Mouse (Mus musculus): ENCODE results near the gene Golm1.

DNA sequence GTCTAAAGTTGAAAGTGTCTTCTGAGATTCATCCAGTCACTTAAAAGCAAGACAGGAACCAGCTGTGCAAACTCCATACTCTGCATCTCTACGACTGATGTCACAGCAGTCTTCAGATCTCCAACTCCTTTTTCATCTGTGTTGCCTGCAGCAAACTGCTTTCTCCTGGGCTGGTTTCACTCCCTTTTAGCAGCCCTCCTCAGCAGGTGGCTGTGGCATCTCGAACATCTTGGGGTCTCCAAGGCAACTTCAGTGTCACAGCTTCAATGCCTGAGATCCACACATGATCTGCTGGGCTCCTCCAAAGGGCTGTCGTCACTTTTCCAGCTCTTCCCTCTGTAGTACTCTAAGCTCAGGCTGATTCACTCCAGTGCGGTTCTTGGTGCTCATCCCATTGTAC is 84.9 kb downstream of the Golm1 start:
- TF ChIP-seq CTCF (IDR thresholded peaks at IDR 0.05; ENCODE audit: extremely low read depth, insufficient read depth, insufficient read length, insufficient replicate concordance) (no peak), POLR2A (IDR thresholded peaks at IDR 0.05; ENCODE audit: low read depth, low read length) (no peak)

Data from spleen, adult 2 months (tissue).